Mouse (Mus musculus): ENCODE data around the gene Kcnj6.

DNA sequence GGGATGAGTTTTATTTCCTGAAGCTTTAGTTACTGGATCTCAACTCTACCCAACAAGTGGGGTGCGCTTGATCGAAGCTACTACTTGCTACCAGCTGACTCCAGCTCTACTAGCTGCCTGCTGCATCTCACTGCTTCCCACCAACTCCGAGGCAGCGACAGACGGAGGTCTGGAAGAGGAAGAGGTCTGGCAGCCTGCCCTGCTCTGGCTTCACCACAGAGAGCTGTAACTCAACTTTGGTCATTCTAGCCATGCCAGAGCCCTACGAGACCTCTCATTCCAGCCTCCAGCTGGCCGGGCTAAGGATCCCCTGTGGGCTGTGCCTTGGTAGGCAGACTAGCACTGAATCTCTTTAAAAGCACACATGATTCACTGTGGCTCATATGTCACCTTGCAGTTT lies 132.4 kb downstream of the Kcnj6 start:
- TF ChIP-seq CTCF (IDR thresholded peaks at IDR 0.05) (no peak), EP300 (IDR thresholded peaks at IDR 0.05) (no peak)
